ENCODE assay signal across 10 mouse cellular contexts in the genomic region with DNA sequence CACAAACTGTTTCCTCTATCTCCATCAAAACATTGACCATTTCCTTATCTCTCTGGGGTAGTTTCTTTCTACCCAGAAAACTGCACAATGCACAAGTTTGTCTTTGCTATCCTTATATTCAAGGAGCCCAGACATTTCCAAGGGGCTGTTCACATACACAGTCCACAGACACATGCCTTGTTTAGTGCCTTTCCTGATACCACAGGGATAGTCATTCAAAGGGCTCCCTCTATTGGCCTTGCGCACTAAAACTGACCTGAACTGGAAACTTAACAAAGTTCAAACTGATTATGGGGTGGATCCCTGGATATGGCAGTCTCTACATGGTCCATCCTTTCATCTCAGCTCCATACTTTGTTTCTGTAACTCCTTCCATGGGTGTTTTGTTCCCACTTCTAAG.
DNase-seq lines count a peak whose midpoint lies in the region; ATAC-seq lines count a peak whose summit lies in the region.
"Had no signal": no experiment of that assay in that cellular context is flagged by ENCODE, and none has a peak within 500 bp of the region (broad histone marks: within the 10 kb centered on the region; RNA-seq: fewer than 3 reads in every experiment).

No protein-coding gene starts in this region.

- no peak overlapping the region for H3K4me2 ChIP-seq in midbrain, embryonic 11.5 days
- H3K4me2 ChIP-seq in midbrain, embryonic 16.5 days (ENCODE audit: low read length): no peak overlapping the region
- H3K4me2 ChIP-seq: heart, embryonic 13.5 days had no signal

- H3K9ac ChIP-seq in midbrain, embryonic 11.5 days (ENCODE audit: low read length): no peak overlapping the region
- H3K9ac ChIP-seq in midbrain, embryonic 16.5 days (ENCODE audit: low read depth, low read length): no peak overlapping the region
- H3K9ac ChIP-seq: heart, embryonic 13.5 days had no signal

- H3K9me3 ChIP-seq in midbrain, embryonic 11.5 days (ENCODE audit: control insufficient read depth, low read length): no peaks in the 10 kb centered on the region
- H3K9me3 ChIP-seq in midbrain, embryonic 16.5 days (replicated peaks; ENCODE audit: control insufficient read depth, low read length, poor library complexity, severe bottlenecking): no peaks in the 10 kb centered on the region
- H3K9me3 ChIP-seq: heart, embryonic 13.5 days had no signal

- no peaks in the 10 kb centered on the region for H3K27me3 ChIP-seq in midbrain, embryonic 11.5 days (ENCODE audit: control insufficient read depth, insufficient read depth, low read length)
- H3K27me3 ChIP-seq in midbrain, embryonic 16.5 days (ENCODE audit: control insufficient read depth, insufficient read depth, low read depth, low read length): no peaks in the 10 kb centered on the region
- H3K27me3 ChIP-seq: heart, embryonic 13.5 days had no signal

- no peak overlapping the region for H3K4me3 ChIP-seq in midbrain, embryonic 11.5 days (ENCODE audit: low read depth, low read length)
- no peak overlapping the region for H3K4me3 ChIP-seq in midbrain, embryonic 16.5 days (ENCODE audit: low read depth, low read length)
- H3K4me3 ChIP-seq: heart, embryonic 13.5 days had no signal

- H3K27ac ChIP-seq in midbrain, embryonic 11.5 days (ENCODE audit: low read depth, low read length): no peak overlapping the region
- no peak overlapping the region for H3K27ac ChIP-seq in midbrain, embryonic 16.5 days (ENCODE audit: low read length)
- H3K27ac ChIP-seq: heart, embryonic 13.5 days; macrophage had no signal

- H3K36me3 ChIP-seq in midbrain, embryonic 11.5 days (ENCODE audit: control insufficient read depth, insufficient read depth, low read length): no peaks in the 10 kb centered on the region
- no peaks in the 10 kb centered on the region for H3K36me3 ChIP-seq in midbrain, embryonic 16.5 days (ENCODE audit: control insufficient read depth, insufficient read depth, low read length)
- H3K36me3 ChIP-seq: heart, embryonic 13.5 days had no signal

- WGBS in midbrain, embryonic 11.5 days: 42% methylated on average over 1 of the region's 1 CpGs
- 58% methylated on average over 1 of the region's 1 CpGs for WGBS in midbrain, embryonic 16.5 days

- ATAC-seq in midbrain, embryonic 11.5 days (ENCODE audit: low FRiP score): peak; percentile 67; the same call in 1 of the 2 replicates
- ATAC-seq in midbrain, embryonic 16.5 days: no peak

- DNase-seq in adrenal gland, postnatal 14 days: peak; percentile 11
- DNase-seq in adrenal gland, adult 18-20 months (ENCODE audit: low spot score in 2 of 2): no peak
- peak; percentile 88 for DNase-seq in midbrain, embryonic 11.5 days (ENCODE audit: low spot score, missing footprints)
- peak; percentile 28 for DNase-seq in forelimb bud, embryonic 11.5 days (ENCODE audit: low read depth, low spot score)
- peak; percentile 30 for DNase-seq in retina, postnatal 1 day
- no peak for DNase-seq in MN1 (ENCODE audit: low spot score)
- DNase-seq in ovary, postnatal 36 days (ENCODE audit: low spot score): no peak

- H3K4me1 ChIP-seq in midbrain, embryonic 11.5 days (ENCODE audit: control insufficient read depth, insufficient read depth, low read length): no peaks in the 10 kb centered on the region
- H3K4me1 ChIP-seq in midbrain, embryonic 16.5 days (ENCODE audit: control insufficient read depth, insufficient read depth, low read length): no peaks in the 10 kb centered on the region

Comparison
In these comparisons a context has a peak if more than half of its experiments do, and no peak if none do; other contexts are left out.
1. DNase-seq: peak in adrenal gland, postnatal 14 days (single experiment), midbrain, embryonic 11.5 days (single experiment), forelimb bud, embryonic 11.5 days (single experiment) and retina, postnatal 1 day (single experiment); none in adrenal gland, adult 18-20 months (0 of 2), MN1 (single experiment) and ovary, postnatal 36 days (single experiment).